Mouse (Mus musculus): Measurements from ENCODE around the gene Gm20388. TPM values are rescaled to one million over a fixed set of nuclear protein-coding genes. Genes with fewer than 3 reads are reported as not detected.

The Gm20388 gene
- polyA plus RNA-seq, 1 experiment, result not detected

DNA sequence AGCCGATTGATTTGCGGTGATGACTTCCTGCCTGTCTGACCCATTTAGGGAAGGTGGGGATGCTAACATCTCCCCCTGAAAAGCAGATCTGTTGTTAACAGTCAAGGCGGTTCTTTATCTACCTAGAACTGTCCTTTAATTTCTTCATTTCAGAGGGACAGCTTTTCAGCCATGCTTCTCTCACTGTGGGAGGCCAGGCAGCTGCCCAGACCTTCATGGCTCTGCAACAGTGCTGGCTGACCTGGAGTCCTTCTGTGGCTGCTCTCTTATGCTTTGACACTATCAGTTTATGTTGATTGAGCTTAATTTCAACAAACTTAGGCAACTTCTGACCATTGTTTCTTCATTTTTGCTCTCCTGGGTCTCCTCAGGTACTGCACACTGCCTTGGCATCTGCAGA lies 2969.7 kb downstream of the Gm20388 start:
- TF ChIP-seq POLR2A (IDR thresholded peaks at IDR 0.05; ENCODE audit: insufficient read depth, low read depth, low read length), result no peak
- 69% methylated on average over 3 of the region's 3 CpGs for WGBS
- Histone ChIP-seq H3K4me1 (ENCODE audit: control insufficient read depth, insufficient read depth, low read length) (no peaks in the 10 kb centered on the region), H3K4me3 (ENCODE audit: insufficient read depth, low read depth, low read length) (no peak overlapping the region), H3K27ac (ENCODE audit: insufficient read depth, low read depth, low read length) (no peak overlapping the region)

DNA sequence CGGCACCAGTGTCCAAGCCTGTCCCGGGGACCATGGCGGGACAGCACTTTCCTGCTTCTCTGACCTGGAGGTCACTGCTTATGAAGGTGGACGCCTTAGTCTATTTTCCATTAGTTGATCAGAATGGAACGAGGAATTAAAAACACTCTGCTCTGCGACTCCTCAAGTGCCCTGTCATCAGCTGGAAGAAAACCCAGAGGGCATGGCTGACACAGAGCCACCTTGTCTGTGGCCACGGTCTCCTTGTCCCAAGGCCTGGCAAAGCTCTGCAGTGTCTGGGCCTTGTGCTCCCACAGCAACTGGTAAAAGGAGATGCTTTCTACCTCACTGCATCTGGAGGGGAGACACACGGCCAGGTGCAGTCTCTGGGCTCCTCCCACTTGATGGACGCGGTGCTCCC lies 2973.0 kb downstream of the Gm20388 start:
- Histone ChIP-seq H3K4me3 (ENCODE audit: insufficient read depth, low read depth, low read length) (no peak overlapping the region), H3K27ac (ENCODE audit: insufficient read depth, low read depth, low read length) (no peak overlapping the region), H3K4me1 (ENCODE audit: control insufficient read depth, insufficient read depth, low read length) (no peaks in the 10 kb centered on the region)
- TF ChIP-seq CTCF (IDR thresholded peaks at IDR 0.05; ENCODE audit: insufficient read depth, low read depth, low read length), result no peak
- WGBS, result 88% methylated on average over 10 of the region's 10 CpGs

DNA sequence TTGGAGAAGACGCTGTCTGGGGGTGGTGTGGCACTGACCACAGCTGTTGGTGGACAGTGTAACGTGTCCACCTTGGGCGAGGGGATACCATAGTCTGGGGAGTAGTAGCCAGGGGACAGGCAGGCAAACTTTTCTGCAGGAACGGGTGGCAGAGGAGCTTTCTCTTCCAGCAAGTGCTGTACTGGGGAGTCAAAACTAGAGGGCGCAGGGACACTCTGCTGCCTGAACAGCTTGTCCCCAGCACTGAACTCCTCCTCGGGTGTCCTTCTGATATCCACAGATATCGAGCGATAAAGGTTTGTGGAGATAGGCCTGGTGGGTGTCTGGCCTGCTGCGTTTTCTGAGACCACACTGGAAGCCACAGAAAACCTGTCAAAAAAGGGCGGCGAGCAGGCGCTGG lies 2980.8 kb downstream of the Gm20388 start:
- Histone ChIP-seq H3K27ac (ENCODE audit: insufficient read depth, low read depth, low read length) (no peak overlapping the region), H3K4me3 (ENCODE audit: insufficient read depth, low read depth, low read length) (no peak overlapping the region), H3K4me1 (ENCODE audit: control insufficient read depth, insufficient read depth, low read length) (no peaks in the 10 kb centered on the region)
- TF ChIP-seq POLR2A (IDR thresholded peaks at IDR 0.05; ENCODE audit: insufficient read depth, low read depth, low read length) (no peak), CTCF (IDR thresholded peaks at IDR 0.05; ENCODE audit: insufficient read depth, low read depth, low read length) (no peak)
- WGBS, result 85% methylated on average over 12 of the region's 12 CpGs

DNA sequence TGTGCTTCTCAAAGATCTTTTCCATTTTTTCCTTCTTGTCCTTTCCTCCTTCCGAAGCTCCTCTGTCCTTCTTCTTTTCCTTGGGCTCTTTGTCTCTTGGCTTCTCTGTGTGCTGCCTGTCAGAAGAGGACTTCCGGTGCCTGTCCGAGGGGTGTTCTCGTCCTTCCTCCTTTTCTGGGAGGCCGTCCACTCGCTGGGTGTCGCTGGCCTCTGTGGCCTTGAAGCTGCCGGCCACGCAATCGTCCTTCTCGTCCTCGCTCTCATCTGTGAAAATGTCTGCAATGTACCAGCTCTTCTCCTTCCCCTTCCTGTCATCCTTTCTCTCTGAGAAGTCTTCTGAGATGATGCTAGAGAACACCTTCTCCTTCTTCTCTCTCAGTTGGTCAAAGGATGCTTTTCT lies 2982.8 kb downstream of the Gm20388 start:
- H3K4me1 ChIP-seq (ENCODE audit: control insufficient read depth, insufficient read depth, low read length), result peaks cover under 1% of the 10 kb centered on the region; the same call in 1 of the 2 replicates
- no peak overlapping the region for H3K27ac ChIP-seq (ENCODE audit: insufficient read depth, low read depth, low read length)
- no peak overlapping the region for H3K4me3 ChIP-seq (ENCODE audit: insufficient read depth, low read depth, low read length)
- WGBS, result 87% methylated on average over 12 of the region's 12 CpGs
- TF ChIP-seq POLR2A (IDR thresholded peaks at IDR 0.05; ENCODE audit: insufficient read depth, low read depth, low read length) (no peak), CTCF (IDR thresholded peaks at IDR 0.05; ENCODE audit: insufficient read depth, low read depth, low read length) (no peak)

DNA sequence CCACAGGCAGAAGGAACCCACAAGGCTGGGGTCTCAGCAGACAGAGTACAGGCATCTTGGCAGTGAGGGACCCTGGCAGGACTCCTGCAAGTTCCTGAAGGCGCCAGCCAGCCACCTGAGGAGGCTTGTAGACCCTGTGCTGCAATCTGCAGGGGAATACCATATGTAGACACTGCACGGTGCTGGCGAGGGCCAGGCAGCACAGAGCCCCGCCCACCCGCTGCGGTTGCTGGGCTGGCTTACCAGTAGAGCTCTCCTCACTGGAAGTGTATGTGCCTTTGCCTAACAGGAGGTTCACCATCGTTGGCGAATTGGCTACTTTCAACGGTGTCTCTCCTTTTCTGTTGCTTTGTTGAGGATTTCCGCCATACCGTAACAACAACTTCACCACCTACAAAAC lies 2985.7 kb downstream of the Gm20388 start:
- Histone ChIP-seq H3K4me1 (ENCODE audit: control insufficient read depth, insufficient read depth, low read length) (peaks cover 13% of the 10 kb centered on the region), H3K27ac (ENCODE audit: insufficient read depth, low read depth, low read length) (no peak overlapping the region), H3K4me3 (ENCODE audit: insufficient read depth, low read depth, low read length) (no peak overlapping the region)
- WGBS, result 88% methylated on average over 11 of the region's 11 CpGs
- TF ChIP-seq CTCF (IDR thresholded peaks at IDR 0.05; ENCODE audit: insufficient read depth, low read depth, low read length) (no peak), POLR2A (IDR thresholded peaks at IDR 0.05; ENCODE audit: insufficient read depth, low read depth, low read length) (no peak)

DNA sequence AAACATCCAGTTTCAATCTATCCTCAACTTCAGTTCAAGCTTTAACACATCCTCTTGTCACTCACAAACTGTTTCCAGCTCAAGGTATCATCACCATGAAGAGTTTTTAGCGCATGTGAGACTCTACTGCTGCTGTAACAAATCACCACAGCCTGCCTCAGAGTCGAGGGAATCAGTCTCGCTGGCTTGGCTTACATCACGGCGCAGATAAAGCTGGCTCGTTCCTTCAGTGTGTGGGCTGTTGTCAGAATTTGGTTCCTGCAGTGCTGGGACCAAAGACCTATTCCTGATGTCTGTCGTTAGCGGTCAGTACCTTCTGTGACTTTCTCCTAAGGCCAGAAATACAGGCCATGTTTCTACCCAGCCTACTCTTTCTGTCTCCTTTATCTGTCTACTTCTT lies 2986.6 kb downstream of the Gm20388 start:
- WGBS, result 84% methylated on average over 8 of the region's 8 CpGs
- Histone ChIP-seq H3K4me1 (ENCODE audit: control insufficient read depth, insufficient read depth, low read length) (peaks cover 17% of the 10 kb centered on the region), H3K27ac (ENCODE audit: insufficient read depth, low read depth, low read length) (no peak overlapping the region), H3K4me3 (ENCODE audit: insufficient read depth, low read depth, low read length) (no peak overlapping the region)
- TF ChIP-seq CTCF (IDR thresholded peaks at IDR 0.05; ENCODE audit: insufficient read depth, low read depth, low read length), result no peak
- TF ChIP-seq POLR2A (IDR thresholded peaks at IDR 0.05; ENCODE audit: insufficient read depth, low read depth, low read length), result no peak

DNA sequence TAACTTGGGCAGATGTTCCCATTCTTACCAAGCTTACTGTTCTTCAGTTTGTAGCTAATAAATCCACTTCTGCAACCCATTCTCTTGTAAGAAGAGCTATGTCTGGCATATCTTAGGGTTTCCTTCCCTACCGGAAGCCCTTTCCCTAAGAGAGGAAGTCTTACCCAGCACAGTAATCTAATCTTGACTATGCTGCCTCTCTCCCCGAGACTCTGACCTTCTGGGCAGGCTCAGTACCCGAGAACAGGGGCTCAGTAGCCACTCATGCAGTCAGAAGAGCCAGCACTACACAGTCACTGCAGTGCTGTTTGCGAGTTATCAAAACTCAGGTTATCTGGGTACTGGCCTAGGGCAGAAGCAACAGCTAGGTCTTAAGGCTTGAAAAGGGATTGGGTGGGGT lies 2987.4 kb downstream of the Gm20388 start:
- no peak overlapping the region for H3K4me3 ChIP-seq (ENCODE audit: insufficient read depth, low read depth, low read length)
- WGBS, result 87% methylated on average over 4 of the region's 4 CpGs
- no peak for TF ChIP-seq POLR2A (IDR thresholded peaks at IDR 0.05; ENCODE audit: insufficient read depth, low read depth, low read length)
- no peak for TF ChIP-seq CTCF (IDR thresholded peaks at IDR 0.05; ENCODE audit: insufficient read depth, low read depth, low read length)
- peaks cover 23% of the 10 kb centered on the region for H3K4me1 ChIP-seq (ENCODE audit: control insufficient read depth, insufficient read depth, low read length)
- H3K27ac ChIP-seq (ENCODE audit: insufficient read depth, low read depth, low read length), result no peak overlapping the region

DNA sequence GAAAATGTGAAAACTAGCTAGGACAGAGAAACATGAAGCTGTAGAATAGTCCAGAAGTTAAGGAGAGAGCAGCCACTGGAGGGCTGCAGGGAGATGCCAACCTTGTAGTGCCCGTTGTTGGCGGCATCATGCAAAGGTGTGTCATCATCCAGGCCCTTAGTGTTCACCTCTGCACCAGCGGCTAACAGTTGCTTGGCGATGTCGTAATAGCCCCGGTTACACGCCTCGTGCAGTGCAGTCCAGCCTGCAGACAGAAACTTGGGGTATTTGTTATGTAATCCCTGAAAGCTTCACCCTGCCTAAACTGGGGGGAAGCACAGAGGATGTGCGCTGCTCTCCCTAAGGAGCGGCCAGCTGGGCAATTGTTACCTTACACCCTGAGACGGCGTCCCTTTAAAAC lies 2987.8 kb downstream of the Gm20388 start:
- no peak overlapping the region for H3K27ac ChIP-seq (ENCODE audit: insufficient read depth, low read depth, low read length)
- 85% methylated on average over 12 of the region's 12 CpGs for WGBS
- H3K4me1 ChIP-seq (ENCODE audit: control insufficient read depth, insufficient read depth, low read length), result peaks cover 23% of the 10 kb centered on the region
- no peak overlapping the region for H3K4me3 ChIP-seq (ENCODE audit: insufficient read depth, low read depth, low read length)
- TF ChIP-seq POLR2A (IDR thresholded peaks at IDR 0.05; ENCODE audit: insufficient read depth, low read depth, low read length) (no peak), CTCF (IDR thresholded peaks at IDR 0.05; ENCODE audit: insufficient read depth, low read depth, low read length) (no peak)

DNA sequence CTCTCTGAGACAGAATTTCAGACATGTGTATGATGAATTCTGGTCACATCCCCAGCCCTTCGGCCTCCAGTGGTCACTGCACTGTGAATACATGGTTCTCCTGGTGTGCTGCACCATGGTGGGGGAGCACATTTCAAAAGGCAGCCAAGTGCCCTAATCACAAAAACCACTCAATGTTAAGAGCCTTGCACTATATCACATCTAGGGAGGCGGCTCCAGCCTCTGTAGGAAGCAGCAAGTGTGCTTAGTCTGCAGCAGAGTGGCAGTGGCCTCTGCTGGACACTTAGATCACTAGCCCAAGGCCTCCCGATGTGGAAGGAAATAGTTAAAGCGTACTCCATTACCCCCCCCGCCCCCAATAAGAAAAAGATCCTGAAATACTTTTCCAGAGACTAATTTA lies 2988.4 kb downstream of the Gm20388 start:
- no peak overlapping the region for H3K4me3 ChIP-seq (ENCODE audit: insufficient read depth, low read depth, low read length)
- 60% methylated on average over 5 of the region's 5 CpGs for WGBS
- no peak overlapping the region for H3K27ac ChIP-seq (ENCODE audit: insufficient read depth, low read depth, low read length)
- H3K4me1 ChIP-seq (ENCODE audit: control insufficient read depth, insufficient read depth, low read length), result peaks cover 23% of the 10 kb centered on the region
- TF ChIP-seq POLR2A (IDR thresholded peaks at IDR 0.05; ENCODE audit: insufficient read depth, low read depth, low read length) (no peak), CTCF (IDR thresholded peaks at IDR 0.05; ENCODE audit: insufficient read depth, low read depth, low read length) (no peak)

DNA sequence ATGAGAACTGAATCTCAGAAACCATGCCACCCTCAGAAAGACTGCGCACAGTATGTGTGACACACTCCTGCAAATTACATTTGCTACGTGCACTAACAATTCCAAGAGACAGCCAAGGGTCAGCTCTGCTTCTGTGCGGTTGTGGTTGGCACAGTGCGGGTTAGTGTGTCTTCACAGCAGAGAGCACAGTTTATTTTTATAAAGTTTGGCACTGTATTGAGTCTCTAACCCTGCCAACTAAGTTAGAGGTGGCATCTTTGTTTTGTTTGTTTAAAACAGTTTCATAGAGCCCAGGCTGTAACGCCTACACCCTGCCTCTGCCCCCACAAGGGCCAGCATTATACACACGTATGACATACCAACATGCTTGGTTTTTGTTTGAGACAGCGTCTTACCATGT lies 2990.8 kb downstream of the Gm20388 start:
- H3K4me3 ChIP-seq (ENCODE audit: insufficient read depth, low read depth, low read length), result no peak overlapping the region
- WGBS, result 60% methylated on average over 7 of the region's 7 CpGs
- H3K4me1 ChIP-seq (ENCODE audit: control insufficient read depth, insufficient read depth, low read length), result peaks cover 33% of the 10 kb centered on the region
- TF ChIP-seq CTCF (IDR thresholded peaks at IDR 0.05; ENCODE audit: insufficient read depth, low read depth, low read length) (no peak), POLR2A (IDR thresholded peaks at IDR 0.05; ENCODE audit: insufficient read depth, low read depth, low read length) (no peak)
- no peak overlapping the region for H3K27ac ChIP-seq (ENCODE audit: insufficient read depth, low read depth, low read length)

Data from olfactory bulb, adult 2 months (tissue).